Mouse (Mus musculus) cerebellum, postnatal 25 days (tissue): Measurements from ENCODE around the gene Mad1l1.

Experiments used
- DNase-seq, 2 experiments: peaks; one replicate each; pipeline ENCODE4 v3.0.0; 2021; ENCODE audit warnings: mixed read lengths in 2 of 2

Gene Mad1l1

DNA sequence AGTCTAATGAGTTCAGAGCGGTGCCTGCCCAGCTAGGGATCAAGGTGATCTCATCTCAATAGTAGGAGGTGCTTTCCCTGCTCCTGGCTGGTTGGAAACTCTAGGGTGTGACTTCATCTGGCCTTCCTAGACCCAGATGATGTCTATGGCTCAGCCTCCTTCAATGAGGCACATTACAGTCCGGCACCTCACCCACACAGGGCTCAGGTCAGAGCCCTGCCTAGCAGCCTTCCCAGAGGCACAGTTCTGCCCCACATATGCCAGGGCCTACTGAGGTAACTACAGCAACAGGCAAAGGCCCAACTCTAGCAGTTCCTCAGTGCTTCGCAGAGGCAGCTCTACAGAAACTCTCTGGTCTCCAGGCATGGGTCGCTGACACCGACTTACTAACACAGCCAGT lies 63.9 kb downstream of the Mad1l1 start:
- DNase-seq, result no peak

DNA sequence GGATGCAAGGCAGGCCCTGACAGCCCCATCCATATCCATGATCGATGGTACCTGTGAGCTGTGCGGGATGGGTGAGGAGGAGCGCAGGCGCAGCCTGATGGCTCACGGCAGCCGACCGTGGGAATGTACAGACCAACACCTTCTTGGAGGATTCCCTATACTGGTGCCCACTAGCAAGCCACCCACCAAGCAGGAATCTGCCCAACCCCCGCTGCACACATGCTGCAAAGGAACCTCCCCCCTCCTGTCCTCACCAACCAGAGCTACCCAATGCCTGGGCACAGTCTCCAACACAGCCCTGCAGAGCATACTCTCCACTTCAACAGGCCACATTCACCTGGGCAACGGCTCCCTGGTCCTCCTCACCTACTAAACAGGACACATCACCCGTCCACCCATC lies 64.7 kb downstream of the Mad1l1 start:
- no peak for DNase-seq

DNA sequence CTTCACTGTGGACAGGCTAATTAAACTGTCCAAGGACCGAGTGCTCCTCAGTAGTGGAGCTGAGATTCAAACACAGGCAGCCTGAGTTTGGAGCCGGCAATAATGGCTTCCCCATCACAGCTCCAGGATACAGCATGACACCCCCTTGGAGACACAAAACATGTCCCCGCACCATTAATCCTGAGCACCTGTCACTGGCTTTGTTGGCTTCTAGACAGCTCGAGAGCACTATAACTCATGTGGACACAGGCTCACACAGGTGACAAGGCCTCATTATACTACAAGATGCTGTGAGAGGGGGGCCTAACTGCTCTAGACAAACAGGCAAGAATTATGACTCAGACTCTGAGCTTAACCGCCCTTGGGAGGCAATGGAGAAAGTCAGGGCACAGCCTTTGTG lies 66.1 kb downstream of the Mad1l1 start:
- DNase-seq, result no peak

DNA sequence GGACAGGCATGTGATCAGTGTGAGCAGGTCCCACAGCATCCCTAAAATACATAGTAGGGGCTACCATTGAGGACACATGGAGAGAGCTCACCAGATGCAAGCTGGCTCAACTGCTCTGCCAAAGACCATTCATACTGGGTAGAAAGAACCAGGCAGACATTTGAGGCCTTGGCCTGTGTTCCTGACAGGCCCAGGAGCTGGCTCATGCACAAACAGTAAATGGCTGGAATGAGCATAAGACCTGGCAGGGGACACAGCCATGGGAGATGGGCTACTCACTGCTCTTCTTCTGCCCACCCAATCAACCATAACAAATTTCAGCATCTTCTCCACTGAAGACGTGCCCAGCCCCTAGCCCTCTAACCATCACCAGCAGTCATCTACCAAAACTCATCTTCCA lies 66.7 kb downstream of the Mad1l1 start:
- DNase-seq, result no peak

DNA sequence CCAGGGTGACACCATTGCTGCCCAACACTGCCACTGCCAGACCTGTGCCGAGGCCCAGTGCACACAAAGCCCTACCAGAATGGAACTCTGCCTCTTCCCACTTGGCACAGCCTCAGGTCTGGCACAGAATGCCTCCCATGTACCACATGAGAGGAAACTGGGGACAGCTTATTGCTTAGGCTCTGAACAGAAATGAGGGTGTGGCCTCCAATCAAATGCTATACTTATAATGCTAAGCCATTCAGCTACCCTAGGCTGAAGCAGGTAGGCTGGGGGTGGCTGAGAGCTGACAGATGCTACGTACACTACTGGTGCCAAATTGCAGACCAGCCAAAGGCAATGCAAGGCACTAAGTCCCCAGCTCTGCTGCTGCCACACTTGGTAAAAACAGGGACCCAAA lies 69.4 kb downstream of the Mad1l1 start:
- DNase-seq, result peak; percentile 49 to 57

DNA sequence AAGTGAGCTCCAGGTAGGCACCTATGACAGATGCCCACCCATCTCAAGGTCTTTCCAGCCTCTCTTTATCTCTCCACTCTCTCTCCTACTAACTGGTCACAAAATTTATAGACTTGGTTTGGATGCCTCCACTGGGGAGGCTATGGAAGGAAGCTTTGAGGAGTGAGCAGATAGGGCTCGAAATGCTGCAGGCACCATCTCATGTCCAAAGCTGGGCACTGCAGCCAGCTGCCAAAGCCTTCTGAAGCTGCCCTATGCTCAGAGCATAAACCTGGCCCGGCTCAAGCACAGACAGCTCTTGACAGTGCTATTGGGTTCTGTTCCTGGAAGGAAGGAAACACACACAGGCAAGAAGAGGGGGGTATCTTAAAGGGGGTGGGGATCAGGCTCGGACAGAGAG lies 71.0 kb downstream of the Mad1l1 start:
- DNase-seq, result no peak

DNA sequence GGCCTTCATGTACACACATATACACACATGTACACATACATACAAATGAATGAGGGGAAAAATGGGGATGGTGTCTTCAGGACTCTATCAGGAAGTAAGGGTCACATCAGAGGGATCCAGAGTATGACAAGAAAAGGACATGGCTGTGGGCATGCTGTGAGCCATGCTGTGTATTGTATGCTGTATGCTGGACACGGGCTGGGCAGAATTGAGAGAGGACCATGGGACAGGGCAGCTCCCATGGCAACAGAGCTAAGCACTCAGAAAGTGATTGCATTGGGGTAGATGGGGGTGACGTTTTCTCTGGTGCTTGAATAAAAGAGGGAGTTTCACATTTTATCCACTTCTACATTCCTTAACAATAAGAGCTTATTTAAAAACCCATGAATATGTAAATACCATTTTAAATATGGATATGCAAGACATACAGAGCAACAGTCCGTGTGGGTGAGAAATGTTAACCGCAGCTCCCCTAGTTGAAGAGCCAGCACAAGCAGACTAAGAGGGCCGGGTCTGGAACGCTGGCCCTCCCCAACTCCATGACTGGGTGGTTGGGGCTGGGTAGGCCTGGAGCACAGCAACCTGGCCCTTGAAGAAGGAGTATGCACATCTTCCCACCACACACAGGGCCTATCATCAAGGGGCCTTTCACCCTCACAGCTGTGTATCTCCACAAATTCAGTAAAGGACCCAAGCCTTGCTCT lies 71.8 kb downstream of the Mad1l1 start:
- DNase-seq, result no peak

DNA sequence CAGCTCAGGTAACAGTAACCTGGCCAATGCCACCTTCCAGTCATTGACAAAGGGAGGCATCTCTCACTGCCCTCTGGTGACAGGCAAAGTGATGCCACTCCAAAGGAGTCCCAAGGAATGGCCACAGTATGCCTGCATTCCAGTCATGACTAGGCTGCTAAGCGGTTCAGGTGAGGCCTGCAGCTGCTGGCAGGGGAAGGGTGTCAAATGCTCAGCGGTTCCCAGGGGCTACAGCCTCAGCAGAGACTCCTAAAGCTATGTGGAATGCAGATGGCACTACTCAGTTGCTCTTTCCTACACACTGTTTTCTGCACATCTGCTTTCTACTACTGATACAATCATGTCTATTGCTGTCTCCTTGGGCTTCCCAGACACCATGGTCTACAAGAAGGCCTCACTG lies 73.3 kb downstream of the Mad1l1 start:
- DNase-seq, result no peak

DNA sequence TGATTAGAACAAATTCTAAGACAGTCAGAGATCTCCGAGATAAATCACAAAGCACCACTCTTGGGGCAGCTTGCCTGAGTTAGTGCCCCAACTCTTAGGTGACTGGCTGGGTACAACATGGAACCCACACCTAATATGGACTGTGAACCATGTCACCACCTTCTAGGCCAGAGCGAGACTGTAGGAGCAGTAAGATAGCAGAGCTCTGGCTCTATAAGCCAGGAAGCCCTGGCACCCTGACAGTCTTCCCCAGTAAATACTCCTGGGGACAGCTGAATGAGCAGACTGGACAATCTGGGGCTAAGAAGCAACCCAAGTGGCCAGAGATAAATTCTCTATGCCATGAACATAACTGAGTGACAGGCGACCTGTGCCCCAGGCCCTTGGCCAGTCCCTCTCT lies 81.1 kb downstream of the Mad1l1 start:
- DNase-seq, result peak in 1 of 2 experiments; percentile 27

DNA sequence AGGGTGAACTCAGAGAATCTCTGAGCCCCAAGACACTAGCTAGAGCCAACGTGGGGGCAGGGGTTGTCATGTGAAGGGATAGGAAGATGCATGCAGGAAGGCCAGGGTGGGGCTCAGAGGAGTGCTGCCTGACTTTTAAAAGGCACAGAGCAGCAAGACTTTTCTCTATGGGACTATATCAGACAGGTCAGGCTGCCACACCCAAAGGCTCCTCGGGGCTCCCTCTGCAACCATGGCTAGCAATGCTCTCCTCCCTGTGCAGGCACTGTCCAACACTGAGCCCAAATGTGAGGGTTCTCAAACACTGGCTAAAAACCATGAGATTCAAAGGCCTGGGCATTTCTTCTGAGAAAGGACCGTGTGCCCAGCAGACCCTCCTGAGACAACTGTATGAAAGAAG lies 82.5 kb downstream of the Mad1l1 start:
- DNase-seq, result no peak

DNA sequence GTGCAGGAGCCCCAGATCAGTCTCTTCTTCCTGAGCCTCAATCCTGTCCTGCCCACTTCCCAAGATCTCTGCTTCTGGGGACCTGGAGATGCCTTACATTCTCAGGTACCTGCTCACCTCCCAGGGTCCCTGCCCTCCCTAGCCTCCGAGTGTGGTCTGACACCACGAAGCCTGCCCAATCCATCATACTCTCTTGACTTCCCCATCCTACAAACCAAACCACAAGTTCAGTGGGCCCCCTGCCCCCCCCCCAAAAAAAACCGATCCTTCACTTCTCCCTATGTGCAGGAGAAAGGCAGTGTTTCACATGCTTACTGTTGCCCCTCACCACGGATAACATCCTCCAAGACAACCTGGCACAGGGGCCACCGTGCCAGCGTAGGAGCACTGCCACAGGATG lies 90.5 kb downstream of the Mad1l1 start:
- no peak for DNase-seq

DNA sequence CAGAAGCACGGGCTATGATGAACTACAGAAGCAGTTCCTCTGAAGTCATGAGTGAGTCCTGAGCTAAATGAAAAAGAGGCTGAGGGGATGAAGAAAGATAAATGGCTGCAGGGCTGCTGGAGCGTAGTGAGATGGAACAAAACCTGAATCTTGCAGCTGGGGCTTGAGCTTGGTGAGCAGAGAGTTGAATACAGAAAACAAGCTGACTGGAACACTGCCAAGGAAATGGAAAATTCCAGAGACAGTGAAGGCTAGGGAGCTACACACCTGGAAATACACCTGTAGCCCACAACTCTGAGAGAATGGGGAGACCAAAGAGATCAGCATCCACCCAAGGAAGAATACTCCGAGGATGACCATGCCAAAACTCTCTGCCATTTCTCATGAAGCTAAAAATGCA lies 93.0 kb downstream of the Mad1l1 start:
- DNase-seq, result no peak

DNA sequence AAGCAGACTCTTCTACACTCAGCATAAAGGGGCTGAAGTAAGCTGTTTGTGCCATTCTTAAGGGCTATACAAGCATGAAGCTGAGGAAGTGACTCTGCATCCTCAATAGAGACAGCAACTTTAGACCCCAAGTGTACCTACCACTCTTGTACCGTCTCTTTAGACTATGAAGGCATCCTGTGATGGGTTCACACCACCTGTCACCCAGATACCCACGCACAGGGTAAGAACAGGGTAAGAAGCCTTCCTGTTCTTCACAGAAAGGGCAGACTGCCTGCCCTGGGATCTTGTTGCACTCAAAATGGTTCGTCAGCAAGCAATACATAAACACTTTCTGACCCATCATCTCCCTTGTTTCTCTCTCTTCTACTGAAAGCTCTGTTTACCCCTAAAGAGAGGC lies 94.5 kb downstream of the Mad1l1 start:
- DNase-seq, result no peak

DNA sequence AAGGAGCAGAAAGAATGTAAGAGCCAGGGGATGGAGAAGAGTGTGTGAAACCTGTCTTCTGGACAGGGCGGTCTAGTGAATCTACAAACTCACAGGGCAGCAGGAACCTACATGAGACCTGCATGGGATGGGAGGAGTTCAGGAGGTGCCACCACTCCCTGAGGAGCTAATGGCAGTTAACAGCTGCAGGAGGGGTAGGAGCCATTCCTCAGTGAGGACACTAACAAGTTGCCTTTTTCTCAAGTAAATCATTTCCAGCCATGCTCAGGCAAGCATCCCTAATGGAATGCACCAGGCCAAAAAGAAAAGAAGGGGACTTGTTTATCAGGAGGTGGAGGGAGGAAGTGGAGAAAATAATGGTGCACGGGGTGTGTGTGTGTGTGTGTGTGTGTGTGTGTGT lies 95.5 kb downstream of the Mad1l1 start:
- DNase-seq, result no peak

DNA sequence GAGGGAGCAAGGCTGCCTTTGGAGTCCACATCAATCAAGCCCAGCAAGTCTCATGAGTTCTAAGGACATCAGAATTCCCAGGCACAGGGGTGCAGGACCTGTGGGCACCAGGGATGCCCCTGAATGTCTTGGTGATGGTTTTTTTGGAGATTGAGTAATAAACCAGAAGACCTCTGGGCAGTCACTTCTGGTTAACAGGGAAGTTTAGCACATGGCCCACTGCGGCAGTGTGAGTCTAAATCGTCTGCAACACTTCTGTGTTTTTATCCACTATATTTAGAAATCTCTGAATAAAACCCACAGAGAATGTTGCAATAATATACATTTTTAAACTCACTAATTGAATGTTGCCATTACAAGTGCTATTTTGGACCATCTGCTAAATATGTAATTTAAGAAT lies 96.2 kb downstream of the Mad1l1 start:
- DNase-seq, result no peak

DNA sequence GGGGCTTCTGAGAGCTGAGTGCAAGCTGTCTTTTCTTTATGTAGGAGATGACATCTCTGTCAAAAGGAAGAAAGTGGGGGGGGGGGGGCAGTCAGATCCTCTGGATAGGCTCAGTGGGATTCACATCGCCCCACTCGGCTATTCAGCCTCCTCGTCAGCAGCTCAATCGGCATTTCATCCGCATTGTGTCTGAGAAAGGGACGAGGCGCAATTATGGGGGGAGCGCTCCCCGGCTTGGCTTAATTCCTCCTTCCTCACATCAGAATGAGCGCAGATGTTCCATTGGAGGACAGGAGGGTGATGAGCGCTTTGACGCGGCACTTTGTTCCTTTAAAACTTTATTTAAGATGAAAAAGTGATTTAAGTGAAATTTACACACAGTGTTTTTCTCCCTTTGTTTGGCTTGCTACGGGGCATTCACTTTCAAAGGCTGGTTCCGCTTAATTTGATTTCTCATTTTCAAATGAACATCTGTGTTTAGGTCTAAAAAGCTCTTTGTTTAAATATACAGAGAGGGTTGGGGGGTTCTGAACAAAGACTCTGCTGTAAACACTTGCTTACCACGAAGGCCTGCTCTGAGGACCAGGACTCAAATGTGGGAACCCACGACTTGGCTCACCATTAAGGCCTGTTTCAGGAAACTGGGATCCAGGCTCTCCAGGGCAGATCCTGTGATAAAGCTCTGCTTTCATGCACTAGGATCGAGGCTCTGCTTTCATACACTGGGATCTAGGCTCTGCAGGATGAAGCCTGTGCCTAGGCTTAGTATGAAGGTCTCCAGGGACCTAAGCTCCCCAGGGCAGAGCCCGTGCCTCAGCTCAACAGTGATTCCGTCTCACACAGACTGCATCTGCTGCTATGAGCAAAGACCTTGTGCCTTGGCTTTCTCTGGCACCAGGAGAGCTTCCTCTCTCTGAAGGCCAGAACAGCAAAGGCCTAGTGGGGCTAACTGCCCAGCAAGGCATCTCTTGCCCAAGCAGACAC lies 98.0 kb downstream of the Mad1l1 start:
- DNase-seq, result no peak

DNA sequence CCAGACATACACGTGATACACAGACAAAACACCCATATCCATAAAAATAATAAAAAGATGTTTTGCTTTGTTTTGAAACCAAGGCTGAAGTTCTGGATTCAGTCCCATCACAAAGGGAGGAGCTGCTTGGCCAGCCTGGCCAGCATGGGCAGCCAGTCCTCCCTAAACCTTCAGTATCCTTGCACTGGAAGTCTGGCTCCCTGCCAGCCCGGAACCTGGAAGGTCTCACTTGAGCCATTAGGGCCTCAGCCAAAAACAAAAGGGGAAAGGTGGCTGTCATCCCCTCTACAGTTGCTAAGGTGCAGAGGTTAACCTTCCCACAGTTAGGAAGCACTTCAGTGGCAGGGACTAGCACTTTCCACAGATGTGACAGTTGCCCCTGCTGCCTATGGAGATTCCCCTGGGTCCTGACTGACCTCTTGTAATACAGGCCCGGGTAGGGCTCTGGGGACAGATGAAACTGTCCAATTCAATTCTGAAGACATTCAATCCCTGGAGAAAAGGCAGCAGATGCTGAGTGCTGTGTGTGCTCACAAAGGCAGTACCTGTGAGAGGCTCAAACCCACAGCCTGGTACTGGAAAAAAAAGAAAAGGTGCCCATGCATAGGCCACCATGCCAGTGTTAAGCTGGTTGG lies 100.2 kb downstream of the Mad1l1 start:
- peak; percentile 27 to 65 for DNase-seq

DNA sequence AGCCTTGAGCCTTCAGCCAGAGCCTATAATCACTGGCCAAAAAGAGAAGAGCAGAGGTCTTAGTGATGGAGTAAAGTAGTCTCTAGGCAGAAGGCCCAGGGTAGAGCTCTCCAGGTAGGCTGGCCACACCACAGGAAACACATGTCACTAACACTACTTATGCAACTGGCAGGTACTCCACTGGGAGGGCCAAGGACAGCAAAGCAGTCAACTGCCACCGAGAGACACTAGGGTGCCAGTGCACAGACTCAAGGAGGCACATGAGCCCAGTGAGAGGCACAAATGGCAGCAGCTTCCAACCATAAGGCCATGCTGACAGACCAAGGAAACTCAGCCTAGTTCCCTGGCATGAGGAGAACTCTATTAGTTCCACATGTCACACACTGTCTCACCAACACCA lies 102.1 kb downstream of the Mad1l1 start:
- no peak for DNase-seq

DNA sequence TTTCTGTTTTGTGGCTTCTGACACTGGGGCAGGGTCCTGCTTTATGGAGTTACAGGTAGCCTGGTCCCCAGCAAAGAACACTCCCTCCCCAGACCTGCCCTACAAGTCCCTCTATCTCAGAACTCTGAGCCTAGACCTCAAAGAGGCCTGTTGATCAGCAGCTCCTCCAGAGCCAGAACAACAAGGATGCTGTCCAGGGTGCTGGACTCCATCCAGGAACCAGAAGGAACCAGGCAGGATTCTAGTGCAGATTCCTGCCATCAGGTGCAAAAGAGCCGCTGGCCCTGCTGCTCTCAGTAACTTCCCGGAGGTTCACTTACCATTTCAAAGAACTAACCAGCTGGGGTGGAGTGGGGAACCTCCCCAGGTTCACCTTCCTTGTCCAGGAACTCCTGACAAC lies 103.5 kb downstream of the Mad1l1 start:
- DNase-seq, result peak; percentile 74 to 81

DNA sequence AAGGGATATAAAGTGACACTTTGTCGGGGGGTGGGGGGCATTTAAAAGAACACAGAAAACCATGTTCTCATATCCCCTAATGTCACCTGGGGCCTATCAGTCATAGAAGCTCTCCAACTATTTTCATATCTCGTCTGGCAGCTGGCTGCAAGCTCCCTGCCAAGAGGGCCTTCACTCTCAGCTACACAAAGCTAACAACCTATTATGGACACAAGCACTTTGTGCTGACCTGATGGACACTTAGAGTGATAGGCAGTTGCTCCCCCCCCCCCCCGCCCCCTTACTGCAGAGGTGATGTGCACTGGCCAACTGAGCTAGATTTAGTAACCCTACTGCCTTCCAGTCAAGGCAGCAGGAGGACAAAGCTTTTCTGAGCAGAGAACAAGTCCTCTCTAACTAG lies 104.3 kb downstream of the Mad1l1 start:
- no peak for DNase-seq

DNA sequence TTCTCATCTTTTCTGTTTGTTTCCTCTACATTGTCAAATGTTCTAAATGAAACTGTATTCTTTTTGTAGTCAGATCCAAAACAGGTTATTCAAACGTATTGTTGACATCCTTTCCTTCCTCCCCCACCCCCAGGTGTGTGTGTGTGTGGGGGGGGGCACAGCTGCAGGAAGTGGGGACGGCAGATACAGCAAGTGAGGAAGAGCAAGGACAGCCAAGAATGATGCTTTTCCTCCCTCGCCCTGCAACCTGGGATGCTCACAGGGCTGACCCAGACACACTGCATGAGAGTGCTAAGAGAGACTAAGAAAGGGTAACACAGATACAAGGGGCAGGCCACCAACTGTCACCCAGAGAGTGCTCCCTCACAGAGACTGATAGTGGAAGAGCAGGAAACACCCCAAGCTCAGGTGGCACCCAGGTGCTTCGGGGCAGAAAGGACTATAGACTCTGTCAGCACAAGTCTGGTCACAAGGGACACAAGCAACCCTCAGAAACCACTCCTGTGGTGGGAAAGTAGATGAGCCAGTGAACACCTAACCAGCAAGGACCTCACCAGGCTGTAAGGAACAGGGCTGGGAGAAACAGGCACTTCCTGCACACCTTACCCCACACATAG lies 105.8 kb downstream of the Mad1l1 start:
- no peak for DNase-seq

DNA sequence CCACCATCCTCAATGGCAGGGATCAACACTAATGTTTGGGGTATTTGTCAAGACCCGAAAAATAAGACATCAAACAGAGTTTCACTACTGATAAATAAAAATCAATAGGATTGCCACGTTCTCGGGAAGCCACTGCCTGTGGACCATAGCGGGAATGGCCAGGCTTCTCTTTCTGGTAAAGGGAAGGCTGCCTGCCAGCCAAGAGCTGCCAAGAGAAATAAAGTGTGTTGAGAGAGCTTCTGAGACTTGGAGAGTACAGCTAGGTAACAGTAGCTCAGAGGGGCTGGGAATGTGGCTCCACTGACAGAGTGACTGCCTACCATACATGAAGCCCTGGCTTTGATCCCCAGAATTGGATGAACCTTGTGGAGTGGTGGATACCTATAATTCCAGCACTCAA lies 108.4 kb downstream of the Mad1l1 start:
- DNase-seq, result no peak
